Mouse (Mus musculus): ENCODE data around the gene Rybp.

Rybp gene

GRCm38 (mm10) chr6:100219971-100220370 lies 67.3 kb downstream of the Rybp start:
- no peak for DNase-seq (ENCODE audit: low spot score)

DNA sequence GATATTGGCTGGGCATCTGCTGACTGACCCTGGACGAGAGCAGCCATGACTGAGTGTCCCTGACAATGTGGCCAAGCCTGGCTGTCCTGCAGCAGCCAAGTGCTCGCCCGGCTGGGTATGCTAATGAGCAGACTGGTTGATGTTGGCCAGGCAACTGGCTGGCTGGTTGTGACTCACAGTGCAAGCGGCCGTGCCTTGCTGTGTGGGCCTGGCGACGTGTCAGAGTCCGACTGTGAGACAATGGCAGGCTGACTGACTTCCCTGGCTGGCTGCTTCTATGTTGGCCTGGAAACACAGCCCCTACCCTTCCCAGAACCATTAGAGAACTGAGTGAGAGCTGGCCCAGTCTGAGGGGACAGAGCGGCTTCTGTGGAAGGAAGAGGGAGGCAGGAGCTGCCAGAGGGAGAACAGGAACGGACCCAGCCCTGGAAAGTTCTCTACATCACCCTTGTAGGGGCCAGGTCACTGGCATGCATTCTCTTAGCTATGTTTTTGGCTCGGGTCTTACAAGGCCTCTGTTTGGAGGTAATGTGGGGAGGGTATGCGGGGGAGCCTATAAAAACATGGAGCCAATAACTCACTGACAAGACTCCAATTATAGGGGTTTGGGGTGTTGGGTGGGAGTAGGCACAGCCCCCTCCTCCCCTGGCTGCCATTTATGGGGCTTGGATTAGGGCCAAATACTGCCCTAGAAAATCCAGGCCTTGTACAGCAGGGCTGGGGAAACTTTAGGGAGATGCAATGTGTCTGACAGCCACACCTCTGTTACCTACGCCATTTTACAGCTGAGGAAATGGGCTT lies 68.5 kb downstream of the Rybp start:
- no peak for DNase-seq (ENCODE audit: low spot score)

- DNase-seq (ENCODE audit: low spot score), result no peak
Measured at GRCm38 (mm10) chr6:100217507-100217906, 69.8 kb downstream of the Rybp start.

GRCm38 (mm10) chr6:100216945-100217344 lies 70.3 kb downstream of the Rybp start:
- no peak for DNase-seq (ENCODE audit: low spot score)

DNA sequence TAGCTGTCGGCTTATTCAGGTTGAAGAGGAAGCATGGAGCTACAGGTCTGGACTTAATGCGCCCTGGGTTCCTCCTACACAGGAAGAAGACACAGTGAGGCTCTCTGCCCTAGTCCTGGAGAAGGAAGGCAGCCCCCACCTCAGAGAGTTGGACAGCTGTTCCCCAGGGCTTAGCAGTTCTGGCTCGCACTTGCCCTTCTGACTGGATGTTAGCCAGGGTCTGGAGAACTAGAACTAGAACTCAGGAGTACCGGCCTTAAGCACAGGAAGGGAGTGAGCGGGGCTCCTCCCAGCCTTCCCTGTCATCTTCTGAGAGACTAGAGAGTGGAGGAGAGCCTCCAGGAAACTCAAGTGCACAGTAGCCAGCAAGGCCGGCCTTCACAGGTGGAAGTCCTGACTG lies 71.5 kb downstream of the Rybp start:
- no peak for DNase-seq (ENCODE audit: low spot score)

DNA sequence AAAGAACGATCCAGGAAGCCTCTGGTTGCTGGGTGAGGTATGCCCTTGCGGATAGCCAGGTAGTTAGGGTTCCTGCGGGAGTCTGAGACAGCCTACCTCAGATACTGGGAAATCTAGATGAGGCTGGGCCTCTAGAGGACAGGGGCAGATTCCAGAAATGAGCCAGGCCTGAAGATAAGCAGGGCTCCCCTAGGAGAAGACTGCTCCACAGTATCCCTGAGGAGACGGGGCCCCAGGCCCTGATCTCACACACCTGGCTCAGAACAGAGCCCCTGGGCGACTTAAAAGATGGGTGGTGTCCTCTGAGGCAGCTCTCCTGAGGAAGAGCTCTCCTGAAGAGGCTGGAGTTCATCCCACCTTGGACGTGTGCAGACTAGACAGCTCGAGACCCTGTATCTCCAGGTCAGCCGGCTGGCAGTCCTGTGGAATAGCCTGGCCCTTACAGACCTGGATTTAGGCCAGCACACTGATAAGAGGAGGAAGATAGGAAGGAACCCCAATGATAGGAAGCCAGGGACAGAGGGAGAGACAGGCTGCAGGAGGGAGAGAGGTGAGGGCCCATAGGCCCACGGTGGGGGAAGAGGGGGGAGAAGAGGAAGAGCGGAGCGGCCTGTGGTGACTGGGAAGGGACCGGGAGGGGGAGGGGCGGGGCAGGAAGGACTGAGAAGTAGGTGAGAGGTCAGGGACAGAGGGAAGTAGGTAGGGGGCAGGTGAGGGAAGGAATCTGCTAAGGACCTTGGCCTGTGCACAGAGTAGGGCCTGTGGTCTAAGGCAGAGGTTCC lies 73.0 kb downstream of the Rybp start:
- DNase-seq (ENCODE audit: low spot score), result no peak

GRCm38 (mm10) chr6:100213596-100213995 lies 73.7 kb downstream of the Rybp start:
- DNase-seq (ENCODE audit: low spot score), result no peak

DNA sequence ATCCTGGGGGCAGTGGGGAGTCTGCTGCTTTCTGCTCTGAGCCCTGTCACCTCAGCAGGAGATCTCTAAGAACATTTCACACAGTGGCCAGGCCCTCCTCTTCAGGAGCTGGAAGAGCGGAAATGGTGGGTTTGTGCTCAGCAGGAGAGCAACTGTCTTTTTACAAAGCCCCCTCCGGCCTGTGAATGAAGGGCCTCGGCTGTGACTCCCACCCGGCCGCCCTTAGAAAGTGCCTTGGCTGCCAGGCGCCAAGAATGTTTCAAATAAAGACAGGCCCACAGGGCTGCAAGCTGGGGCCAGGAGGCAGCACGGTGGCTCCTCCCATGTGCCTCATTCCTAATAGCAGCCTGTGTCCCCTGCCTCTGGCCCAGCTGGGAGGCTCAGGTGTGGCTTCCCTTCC lies 74.5 kb downstream of the Rybp start:
- no peak for DNase-seq (ENCODE audit: low spot score)

GRCm38 (mm10) chr6:100211646-100212045 lies 75.6 kb downstream of the Rybp start:
- no peak for DNase-seq (ENCODE audit: low spot score)

DNA sequence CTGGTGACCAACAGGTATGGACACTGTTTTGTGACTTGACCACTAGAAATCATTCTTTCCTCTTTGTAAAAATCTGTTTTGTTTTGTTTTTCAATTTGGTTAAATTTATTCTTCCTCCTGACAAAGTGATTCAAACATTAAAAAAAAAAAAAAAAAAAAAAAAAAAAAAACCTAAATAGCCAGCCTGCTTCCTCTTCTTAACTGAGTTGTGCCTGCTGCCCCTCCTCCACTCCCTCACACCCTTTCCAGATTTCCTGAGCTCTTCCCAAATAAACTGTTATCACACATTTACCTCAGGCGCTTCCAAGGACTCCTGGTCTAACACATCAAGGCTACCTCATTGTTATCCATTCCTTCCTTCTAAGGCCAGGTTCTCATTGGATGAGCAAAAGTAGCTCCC lies 76.8 kb downstream of the Rybp start:
- no peak for DNase-seq (ENCODE audit: low spot score)

DNA sequence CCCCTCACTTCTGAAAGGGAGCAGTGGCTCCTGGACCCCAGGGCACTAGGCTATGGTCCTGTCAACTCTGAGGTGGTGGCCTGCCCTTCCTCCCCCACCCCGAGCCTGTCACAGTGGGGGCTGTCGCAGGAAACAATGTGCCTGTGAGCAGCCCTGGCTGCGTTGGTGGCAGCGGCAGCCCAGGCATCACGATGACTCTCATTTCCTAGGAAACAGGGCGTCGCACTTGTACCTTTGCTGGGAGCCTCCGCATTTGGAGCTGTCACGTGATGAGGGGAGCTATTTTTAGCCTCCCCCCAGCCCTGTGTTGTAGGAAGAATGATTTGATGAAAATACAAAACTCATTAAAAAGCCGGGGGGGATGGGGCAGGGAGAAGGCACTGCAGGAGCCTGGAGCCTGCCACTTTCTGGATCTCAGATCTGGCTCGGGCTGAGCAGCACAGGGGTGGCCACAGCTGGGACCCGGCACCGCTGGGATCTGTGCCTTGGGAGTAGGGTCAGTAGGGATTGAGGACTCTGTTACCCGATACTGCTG lies 80.5 kb downstream of the Rybp start:
- no peak for DNase-seq (ENCODE audit: low spot score)

- no peak for DNase-seq (ENCODE audit: low spot score)
Measured at GRCm38 (mm10) chr6:100206261-100206660, 81.0 kb downstream of the Rybp start.

DNA sequence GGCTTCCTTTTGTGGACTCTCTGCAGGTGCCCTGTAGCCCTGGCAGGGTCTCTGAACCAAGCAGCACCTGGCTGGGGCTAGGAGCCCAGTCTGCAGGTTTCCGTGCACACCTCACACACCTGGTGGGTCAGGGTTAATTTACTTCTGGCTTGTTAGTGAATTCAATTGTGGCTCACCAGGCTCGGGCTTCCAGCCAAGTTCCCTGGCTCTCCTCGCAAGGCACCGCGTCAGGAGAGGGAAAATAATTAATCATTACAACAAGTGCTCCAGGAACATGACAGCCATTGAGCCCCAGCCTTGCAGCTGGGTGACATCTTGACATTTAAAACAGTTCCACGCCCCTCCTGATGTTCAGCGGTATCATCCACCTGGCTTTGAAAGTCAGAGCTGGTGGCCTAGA lies 82.8 kb downstream of the Rybp start:
- DNase-seq (ENCODE audit: low spot score), result no peak

DNA sequence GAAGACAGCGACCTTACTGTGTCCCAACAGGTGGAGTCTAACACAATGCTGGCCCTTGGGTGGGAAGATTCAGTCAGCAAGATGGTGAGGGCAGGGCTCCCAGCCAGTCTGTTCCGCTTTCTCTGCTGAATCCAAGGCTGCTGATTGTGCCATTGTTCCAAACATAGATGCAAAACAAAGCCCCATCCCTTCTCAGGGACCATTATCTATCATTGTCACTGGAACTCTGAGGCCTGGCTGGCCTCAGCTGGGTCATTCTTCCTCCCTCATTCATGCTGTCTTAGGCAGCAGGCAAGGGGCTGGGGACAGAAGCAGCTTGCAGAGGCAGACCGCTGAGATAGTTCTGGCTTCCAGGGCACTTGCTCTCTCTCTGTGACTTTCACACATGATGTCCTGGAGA lies 83.8 kb downstream of the Rybp start:
- DNase-seq (ENCODE audit: low spot score), result no peak

DNA sequence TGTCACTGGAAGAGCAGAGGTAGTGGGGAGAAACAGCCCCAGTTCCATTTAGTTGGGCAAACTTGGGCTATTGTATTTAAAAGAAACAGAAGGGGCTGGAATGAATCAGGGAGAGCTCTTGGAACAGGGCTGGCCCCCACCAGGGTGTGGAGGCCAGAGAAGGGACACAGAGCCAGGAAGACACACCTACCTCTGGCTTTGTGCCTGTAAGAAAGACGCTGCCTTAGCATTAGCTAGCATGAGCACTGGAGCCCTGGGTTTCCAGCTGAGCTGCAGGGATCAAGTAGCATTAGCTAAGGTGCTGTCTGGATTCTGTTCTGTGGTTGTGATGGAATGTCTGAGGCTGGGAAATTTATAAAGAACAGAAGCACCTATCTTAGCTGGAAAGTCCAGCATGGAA lies 85.2 kb downstream of the Rybp start:
- no peak for DNase-seq (ENCODE audit: low spot score)

- no peak for DNase-seq (ENCODE audit: low spot score)
Measured at GRCm38 (mm10) chr6:100197102-100197501, 90.2 kb downstream of the Rybp start.

DNA sequence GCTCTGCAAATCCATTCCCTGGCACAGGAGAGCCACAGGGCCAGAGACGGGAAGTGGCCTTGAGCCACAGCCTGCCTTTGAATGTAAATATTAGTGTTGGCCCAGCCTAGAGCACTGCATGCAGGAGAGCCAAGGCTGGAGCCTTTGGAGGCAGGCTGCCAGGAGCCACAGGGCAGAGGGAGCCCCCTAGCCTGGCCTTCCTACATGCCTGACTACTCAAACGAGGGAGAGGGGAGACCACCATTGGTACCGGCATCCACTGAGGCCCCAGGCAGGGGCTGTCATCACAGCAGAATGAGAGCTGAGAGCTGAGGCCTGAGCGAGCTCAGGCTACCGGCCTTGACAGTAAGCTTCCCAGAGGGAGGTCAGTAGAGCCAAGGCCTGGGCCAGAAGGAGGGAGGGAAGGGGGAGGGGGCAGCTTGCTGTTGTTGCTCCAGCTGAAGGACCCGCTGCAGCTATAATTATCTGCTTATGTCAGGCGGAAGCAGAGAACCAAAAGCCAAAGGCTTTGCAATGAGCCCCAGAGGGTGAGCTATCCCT lies 91.3 kb downstream of the Rybp start:
- no peak for DNase-seq (ENCODE audit: low spot score)

DNA sequence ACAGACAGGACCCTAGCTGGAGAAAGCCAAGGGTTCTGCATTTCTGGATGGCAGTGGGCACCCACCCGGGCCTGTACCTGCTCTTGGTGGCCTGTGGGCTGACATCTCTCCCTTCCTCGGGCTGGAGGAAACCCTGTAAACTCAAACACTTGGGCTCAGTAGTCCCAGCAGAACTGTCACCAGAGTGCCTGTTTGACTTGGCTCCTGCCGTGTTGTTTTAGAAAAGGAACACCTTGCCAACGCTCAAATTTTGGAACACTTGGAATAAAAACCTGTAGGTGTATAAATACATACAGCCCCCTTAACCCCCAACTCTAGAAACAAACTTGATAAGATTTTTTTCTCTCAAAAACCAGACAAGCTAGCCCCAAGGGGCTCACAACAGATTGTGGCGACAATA lies 92.2 kb downstream of the Rybp start:
- DNase-seq (ENCODE audit: low spot score), result no peak

DNA sequence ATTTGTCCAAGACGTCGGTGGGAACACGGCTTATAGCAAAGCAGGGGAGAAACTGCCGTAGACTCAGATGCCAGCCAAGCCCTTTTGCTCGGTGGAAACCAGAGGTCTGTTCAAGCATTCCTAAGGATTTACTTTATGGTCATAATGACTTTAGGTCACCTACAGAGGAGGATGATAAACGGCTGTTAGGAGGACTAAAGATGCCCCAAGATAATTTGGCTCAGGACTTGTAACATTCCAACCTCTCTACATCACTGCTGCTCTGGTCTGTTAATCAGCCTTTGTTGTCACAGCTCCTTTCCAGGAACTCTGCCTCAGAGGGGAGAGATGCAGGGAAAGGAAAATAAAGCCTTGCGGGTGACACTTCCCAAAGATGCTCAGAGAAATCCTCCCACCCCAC lies 93.5 kb downstream of the Rybp start:
- DNase-seq (ENCODE audit: low spot score), result no peak

- no peak for DNase-seq (ENCODE audit: low spot score)
Measured at GRCm38 (mm10) chr6:100192691-100193229, 94.5 kb downstream of the Rybp start.

DNA sequence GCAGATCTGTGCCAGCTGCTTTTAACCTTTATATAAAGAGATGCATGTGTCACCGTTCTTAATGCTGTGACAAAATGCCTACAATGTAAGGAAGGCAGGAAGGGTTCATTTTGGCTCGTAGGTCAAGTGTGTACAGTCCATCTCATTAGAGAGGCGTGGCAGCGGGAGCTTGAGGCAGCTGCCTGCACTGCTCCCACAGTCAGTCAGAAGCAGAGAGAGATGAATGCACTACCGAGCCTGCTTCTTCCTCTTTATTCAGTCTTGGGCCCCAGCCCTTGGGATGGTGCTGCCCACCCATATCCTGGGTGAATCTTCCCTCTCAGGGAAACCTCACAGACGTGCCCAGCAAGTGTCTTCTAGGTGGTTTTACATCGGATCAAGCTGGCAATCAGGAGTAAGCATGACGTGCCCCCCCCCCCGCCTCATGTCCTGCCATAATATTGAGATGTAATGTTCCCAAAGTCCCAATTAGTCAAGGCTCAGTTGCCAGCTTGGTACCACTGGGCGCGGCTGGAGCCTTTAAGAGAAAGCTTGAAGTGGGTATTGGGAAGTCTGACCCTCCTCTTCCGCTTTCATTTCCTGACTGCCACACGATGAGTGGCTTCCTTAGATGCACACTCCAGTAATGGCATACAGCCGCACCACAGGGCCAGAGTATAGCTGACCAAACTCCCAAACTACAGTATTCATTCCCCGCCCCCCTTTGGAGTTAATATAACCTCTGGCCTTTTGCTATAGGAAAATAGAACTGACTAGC lies 96.3 kb downstream of the Rybp start:
- DNase-seq (ENCODE audit: low spot score), result no peak

DNA sequence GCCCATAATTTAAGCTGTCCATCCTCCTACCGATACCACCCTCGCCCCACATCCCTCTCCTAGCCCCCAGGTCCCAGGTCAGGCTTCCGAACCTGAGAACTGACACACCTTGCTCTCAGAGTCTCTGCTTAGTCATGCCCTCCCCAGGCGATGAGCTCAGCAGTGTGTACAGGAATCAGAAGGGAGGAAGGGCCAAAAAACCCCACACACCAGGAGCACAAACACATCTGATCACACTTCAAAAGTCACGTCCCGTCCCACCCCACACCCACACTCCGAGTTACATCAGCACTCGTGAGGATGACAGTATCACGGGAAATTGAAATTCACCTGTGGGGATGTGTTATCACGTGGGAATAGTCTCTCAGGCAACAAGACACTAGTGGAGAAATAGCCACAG lies 97.0 kb downstream of the Rybp start:
- no peak for DNase-seq (ENCODE audit: low spot score)
